Mouse (Mus musculus) spleen, embryonic (tissue): ENCODE data around the gene Tmem54.

Experiments
- CTCF ChIA-PET: fragments of 350-600 bp; sonication (Branson Sonifier 250); formaldehyde crosslinking; loops from one replicate; lab custom pipeline; 2022; lab: Charles Lee

Tmem54 gene

GRCm38 (mm10) chr4:129105356-129105755 lies at the start of gene Tmem54:
Tmem54 (plus strand) TSS chr4:129105548.
- CTCF ChIA-PET: no interaction called here

DNA sequence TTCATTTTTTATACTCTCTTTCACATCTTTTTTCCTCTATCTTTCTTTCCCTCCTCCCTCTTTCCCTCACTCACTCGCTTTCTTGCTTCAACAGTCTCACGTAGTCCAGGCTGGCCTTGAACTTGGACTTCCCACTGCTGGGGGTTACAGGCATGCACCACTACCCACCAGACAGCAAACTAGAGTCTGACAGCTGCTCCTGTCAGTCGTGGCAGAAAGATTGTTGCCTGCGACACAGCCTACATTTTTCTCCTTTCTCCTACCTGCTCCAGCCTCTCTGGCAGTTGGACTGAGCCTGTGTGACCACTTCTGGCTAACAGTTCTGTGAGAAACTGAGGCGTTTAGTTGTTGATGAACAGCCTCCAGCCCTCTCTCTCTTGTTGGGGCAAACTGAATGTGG lies 49.8 kb upstream of the Tmem54 start:
- CTCF ChIA-PET: interaction anchor here (0.7 kb wide), 1 partner anchor 575 kb away, joined by 3 read pairs; no protein-coding TSS in a partner anchor

DNA sequence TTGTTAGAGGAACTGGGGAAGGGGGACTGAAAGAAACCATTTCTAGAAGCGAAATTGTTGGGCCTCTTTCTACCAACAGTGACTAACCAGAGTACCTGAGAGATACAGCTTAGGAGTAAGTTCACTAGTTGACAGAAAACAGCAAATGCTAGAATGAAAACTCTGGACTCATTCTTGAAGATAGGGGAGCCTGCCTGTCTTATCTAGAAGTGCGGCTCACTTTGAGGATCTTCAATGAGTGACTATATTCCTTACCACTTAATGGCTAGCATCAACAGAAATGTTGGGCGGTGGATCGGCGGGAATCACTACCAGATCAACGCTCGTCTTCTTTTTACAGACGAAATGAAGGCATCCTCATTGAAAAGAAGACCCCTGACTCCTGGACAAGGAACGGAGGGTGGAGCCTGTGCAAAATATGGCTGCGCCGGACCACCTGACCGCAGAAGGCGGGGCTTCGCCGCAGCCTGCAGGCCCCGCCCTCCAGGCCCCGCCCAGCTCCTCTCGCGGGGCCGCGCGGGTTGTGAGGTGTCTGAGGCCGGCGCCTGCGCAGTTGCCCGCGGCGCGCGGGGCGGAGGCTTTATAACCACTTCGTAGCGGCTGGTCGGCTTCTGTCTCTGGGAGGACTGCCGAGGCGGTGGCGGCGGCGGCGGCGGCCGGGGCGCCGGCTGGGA lies 47.7 kb upstream of the Tmem54 start:
- CTCF ChIA-PET: interaction anchor here (1.2 kb wide), 1 partner anchor 9 kb away, joined by 6 read pairs; no protein-coding TSS in a partner anchor

GRCm38 (mm10) chr4:129058207-129059092 lies 46.9 kb upstream of the Tmem54 start, which contains the start of gene Rnf19b:
Rnf19b (plus strand) TSS chr4:129058271.
- CTCF ChIA-PET: interaction anchor here (0.5 kb wide), 1 partner anchor 19 kb away, joined by 3 read pairs; no protein-coding TSS in a partner anchor

- CTCF ChIA-PET: interaction anchor here (0.5 to 0.6 kb wide), 2 partner anchors 18 to 73 kb away, joined by 3 to 5 read pairs; no protein-coding TSS in a partner anchor
Observed at GRCm38 (mm10) chr4:129059125-129059551, 46.2 kb upstream of the Tmem54 start.

GRCm38 (mm10) chr4:129059922-129060321 lies 45.4 kb upstream of the Tmem54 start:
- CTCF ChIA-PET: interaction anchor here (0.6 kb wide), 1 partner anchor 73 kb away, joined by 3 read pairs; no protein-coding TSS in a partner anchor

GRCm38 (mm10) chr4:129061486-129061885 lies 43.9 kb upstream of the Tmem54 start:
- CTCF ChIA-PET: no interaction called here

DNA sequence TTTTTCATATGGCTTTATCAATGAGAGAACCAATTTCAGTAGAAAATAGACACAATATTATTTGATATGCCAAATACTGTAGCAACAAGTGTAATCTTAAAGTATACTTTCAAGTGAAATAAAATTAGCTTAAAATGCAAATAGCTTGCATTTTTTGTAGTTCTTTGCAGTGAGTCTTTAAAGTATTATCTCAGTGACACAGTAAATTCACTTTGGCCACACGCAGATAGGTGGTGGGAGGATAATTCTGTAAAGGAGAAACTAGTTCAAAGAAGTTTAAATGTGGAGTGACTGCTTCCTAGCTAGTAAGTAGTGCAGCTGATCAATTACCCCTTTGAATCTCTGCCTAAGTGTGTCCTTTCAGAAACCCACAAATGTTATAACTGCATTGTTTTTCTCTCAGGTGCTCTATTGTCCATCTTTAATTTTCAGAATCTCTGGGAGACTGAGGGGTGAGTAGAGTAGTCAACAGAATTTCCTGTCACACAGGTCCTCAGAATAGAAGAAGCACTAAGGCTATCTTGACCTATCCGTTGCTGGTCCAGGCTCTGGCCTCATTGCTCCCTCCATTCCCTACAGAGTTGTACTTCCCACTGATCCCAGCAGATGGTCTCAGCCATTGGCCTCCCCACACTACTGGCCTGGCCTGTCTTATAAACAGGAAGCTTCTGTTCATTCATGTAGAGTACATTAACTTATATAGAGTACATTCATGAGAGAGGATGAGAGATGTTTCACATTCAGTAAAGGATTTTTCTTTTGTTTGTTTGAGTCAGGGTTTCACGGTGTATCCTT lies 42.9 kb upstream of the Tmem54 start:
- CTCF ChIA-PET: interaction anchor here (0.8 kb wide), 1 partner anchor 14 kb away, joined by 4 read pairs; no protein-coding TSS in a partner anchor

DNA sequence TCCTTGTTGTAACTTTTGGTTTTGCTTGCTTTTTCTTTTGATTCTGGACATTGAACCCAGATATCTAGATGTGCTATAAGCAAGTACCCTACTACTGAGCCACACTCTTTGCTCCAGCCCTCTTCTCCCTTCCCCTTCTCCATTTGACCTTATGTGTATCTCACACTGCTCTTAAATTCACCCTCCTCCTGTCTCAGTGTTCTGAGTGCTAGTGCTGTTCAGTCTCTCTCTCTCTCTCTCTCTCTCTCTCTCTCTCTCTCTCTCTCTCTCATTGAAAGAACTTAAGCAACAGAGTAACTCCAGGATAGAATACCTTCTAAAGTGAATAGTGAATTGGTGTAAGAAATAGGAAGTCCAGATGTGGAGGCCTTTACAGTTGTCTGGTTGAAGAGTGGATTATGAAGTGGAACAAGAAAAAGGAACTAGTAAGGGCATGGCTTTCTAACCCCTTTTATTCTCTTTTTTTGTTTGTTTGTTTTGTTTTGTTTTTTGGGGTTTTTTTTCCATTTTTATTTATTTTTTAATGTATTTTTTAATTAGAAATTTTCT lies 39.6 kb upstream of the Tmem54 start:
- CTCF ChIA-PET: no interaction called here

DNA sequence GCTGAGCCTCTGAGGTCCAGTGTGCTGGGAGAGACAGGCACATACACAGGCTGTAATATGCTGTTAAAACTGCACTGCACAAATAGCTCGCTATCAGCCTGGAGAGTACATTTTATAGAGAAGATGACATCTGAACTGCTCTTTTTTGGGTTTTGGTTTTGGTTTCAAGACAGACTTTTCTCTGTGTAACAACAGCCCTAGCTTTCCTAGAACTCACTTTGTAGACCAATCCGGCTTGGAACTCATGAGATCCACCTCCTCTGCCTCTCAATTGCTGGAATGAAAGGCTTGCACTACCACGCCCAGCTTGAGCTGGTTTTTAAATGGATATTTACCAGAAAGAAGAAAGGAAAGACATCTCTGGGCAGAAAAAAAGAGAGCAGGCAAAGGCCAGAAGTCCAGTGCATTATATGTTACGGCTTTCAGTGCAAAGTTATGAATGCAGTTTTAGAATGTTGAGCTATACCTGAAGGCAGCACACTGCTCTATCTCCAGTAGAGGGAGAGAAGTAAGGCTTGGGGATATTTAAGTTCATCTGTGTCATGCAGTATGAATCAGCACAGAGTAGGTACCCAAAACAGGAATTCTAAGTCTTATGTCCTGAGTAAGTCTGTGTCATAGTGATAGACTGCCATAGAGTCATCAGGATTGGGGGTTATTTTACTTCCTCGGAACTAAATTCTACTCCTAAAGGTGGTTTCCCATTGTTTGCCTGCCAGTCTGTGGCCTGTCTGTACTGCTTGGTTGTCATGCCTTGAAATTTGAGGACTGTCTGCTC lies 37.5 kb upstream of the Tmem54 start:
- CTCF ChIA-PET: interaction anchor here (0.6 kb wide), 1 partner anchor 13 kb away, joined by 3 read pairs; no protein-coding TSS in a partner anchor

DNA sequence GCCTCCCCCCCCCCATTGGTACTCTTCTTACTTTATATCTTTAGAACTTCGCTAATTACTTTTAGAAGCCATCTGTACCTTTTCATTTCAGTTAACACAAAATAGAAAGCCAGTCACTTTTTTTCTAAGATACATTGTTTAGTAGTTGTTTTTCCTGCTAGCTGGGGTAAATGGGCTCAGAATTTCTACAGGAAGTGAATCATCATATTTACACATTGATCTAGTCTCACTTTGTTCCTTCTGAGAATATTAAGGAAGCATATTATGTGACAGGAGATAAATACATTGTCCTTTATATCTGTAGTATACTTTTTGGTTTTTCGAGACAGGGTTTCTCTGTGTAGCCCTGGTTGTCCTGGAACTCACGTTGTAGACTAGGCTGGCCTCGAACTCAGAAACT lies 36.5 kb upstream of the Tmem54 start:
- CTCF ChIA-PET: no interaction called here

GRCm38 (mm10) chr4:129079126-129079525 lies 26.2 kb upstream of the Tmem54 start:
- CTCF ChIA-PET: interaction anchor here (0.6 kb wide), 1 partner anchor 39 kb away, joined by 3 read pairs; no protein-coding TSS in a partner anchor

- CTCF ChIA-PET: interaction anchor here (0.6 kb wide), 1 partner anchor 41 kb away, joined by 3 read pairs; no protein-coding TSS in a partner anchor
Observed at GRCm38 (mm10) chr4:129081041-129081440, 24.3 kb upstream of the Tmem54 start.

- CTCF ChIA-PET: no interaction called here
Observed at GRCm38 (mm10) chr4:129081512-129081911, 23.8 kb upstream of the Tmem54 start.

GRCm38 (mm10) chr4:129081939-129082338 lies 23.4 kb upstream of the Tmem54 start:
- CTCF ChIA-PET: no interaction called here

GRCm38 (mm10) chr4:129082379-129083115 lies 22.8 kb upstream of the Tmem54 start:
- CTCF ChIA-PET: interaction anchor here (1.0 to 1.4 kb wide), 5 partner anchors 11 to 125 kb away, joined by 3 to 6 read pairs (median 4); no protein-coding TSS in a partner anchor

- CTCF ChIA-PET: no interaction called here
Observed at GRCm38 (mm10) chr4:129084896-129085295, 20.5 kb upstream of the Tmem54 start.

DNA sequence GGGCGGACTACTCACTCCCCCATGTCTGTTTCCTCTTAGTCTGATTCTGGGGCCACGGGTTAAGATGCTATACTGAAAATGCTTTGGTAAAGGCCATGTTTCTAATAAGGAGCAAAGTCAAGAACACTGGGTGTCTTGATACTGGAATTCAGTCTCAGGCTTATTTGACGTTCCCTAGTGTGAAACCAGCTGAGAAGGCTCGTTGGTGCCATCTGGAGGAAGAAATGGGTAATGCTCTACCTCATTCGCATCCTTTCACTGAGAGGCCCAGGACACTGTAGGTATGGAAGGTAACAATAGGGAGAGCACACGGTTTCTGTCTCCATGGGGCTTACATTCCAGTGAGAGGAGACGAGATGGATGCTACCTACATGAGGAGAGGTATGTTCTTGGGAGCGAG lies 19.3 kb upstream of the Tmem54 start:
- CTCF ChIA-PET: interaction anchor here (0.6 to 3.2 kb wide), 2 partner anchors 116 to 179 kb away, joined by 3 to 11 read pairs; no protein-coding TSS in a partner anchor

DNA sequence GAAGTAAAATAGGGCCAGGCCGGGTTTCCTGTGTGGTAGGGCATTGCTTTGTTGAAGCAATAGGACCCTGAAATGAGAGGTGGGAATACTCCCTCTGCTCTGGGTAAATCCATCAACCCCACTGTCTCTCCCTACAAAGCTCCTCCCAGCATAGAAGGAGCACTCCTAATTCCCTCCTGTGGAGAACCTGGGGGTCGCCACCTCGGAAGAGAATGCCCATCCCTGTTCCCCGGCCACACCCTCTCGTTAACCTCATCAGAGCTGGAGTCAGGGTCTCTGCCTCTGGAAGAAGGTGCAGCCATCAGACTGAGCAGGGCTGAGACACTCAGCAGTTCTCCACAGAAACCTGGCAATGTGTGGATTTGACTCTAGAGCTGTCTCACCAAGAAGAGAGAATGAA lies 17.5 kb upstream of the Tmem54 start:
- CTCF ChIA-PET: interaction anchor here (0.7 to 3.2 kb wide), 2 partner anchors 15 to 117 kb away, joined by 3 to 11 read pairs; no protein-coding TSS in a partner anchor
